In genomic region chr17:46265918-46266618, GRCm38 (mm10) we compare ENCODE assay signal across 8 mouse cellular contexts. TPM values are rescaled to one million over a fixed set of nuclear protein-coding genes. Genes with fewer than 3 reads are reported as not detected.
DNase-seq lines count a peak whose midpoint lies in the region; ATAC-seq and TF ChIP-seq lines count a peak whose summit lies in the region.

No protein-coding gene starts in this region.

- H3K36me3 ChIP-seq in heart, postnatal 0 days (replicated peaks; ENCODE audit: control insufficient read depth, insufficient read depth, low read length): peaks cover 55% of the 10 kb centered on the region
- H3K36me3 ChIP-seq in liver, embryonic 15.5 days (replicated peaks): peaks cover 58% of the 10 kb centered on the region
- peaks cover 65% of the 10 kb centered on the region for H3K36me3 ChIP-seq in neural tube, embryonic 13.5 days

- no peaks in the 10 kb centered on the region for H3K9me3 ChIP-seq in heart, postnatal 0 days (replicated peaks; ENCODE audit: control insufficient read depth, low read length)
- H3K9me3 ChIP-seq in liver, embryonic 15.5 days (replicated peaks): no peaks in the 10 kb centered on the region
- H3K9me3 ChIP-seq in neural tube, embryonic 13.5 days: no peaks in the 10 kb centered on the region

- H3K27me3 ChIP-seq in heart, postnatal 0 days (ENCODE audit: control insufficient read depth, insufficient read depth, low read length): no peaks in the 10 kb centered on the region
- no peaks in the 10 kb centered on the region for H3K27me3 ChIP-seq in liver, embryonic 15.5 days
- no peaks in the 10 kb centered on the region for H3K27me3 ChIP-seq in neural tube, embryonic 13.5 days

- no peak overlapping the region for H3K4me3 ChIP-seq in heart, postnatal 0 days (ENCODE audit: low read depth, low read length)
- no peak overlapping the region for H3K4me3 ChIP-seq in liver, embryonic 15.5 days (replicated peaks)
- H3K4me3 ChIP-seq in neural tube, embryonic 13.5 days: no peak overlapping the region

- no peak overlapping the region for H3K4me2 ChIP-seq in heart, postnatal 0 days (ENCODE audit: low read depth, low read length)
- no peak overlapping the region for H3K4me2 ChIP-seq in liver, embryonic 15.5 days
- no peak overlapping the region for H3K4me2 ChIP-seq in neural tube, embryonic 13.5 days

- no peak for TF ChIP-seq EP300 in heart, postnatal 0 days (IDR thresholded peaks at IDR 0.05; ENCODE audit: low read depth)

- peak; percentile 84 for TF ChIP-seq CTCF in heart, postnatal 0 days (IDR thresholded peaks at IDR 0.05; ENCODE audit: low read depth)

- peak; percentile 68 for ATAC-seq in erythroblast, adult 5-6 weeks (replicated peaks; ENCODE audit: low FRiP score, poor library complexity, severe bottlenecking)
- peak; percentile 68 for ATAC-seq in heart, postnatal 0 days (ENCODE audit: insufficient read depth, low read depth)
- ATAC-seq in liver, embryonic 15.5 days (ENCODE audit: insufficient read depth): peak; percentile 29; the same call in 1 of the 2 replicates
- peak; percentile 49 for ATAC-seq in neural tube, embryonic 13.5 days (ENCODE audit: low read depth)

- DNase-seq in CD4-positive, CD25-positive, alpha-beta regulatory T cell, adult 2 months (ENCODE audit: low read depth, low spot score): peak; percentile 84
- peak; percentile 65 to 70 for DNase-seq in adrenal gland, postnatal 4 days (ENCODE audit: low spot score in 2 of 2)
- peak; percentile 73 for DNase-seq in heart, postnatal 0 days (ENCODE audit: low spot score)
- peak; percentile 69 to 89 for DNase-seq in kidney, postnatal 36 days
- DNase-seq in thymus, postnatal 0 days (ENCODE audit: low spot score): peak; percentile 77

- H3K27ac ChIP-seq in heart, postnatal 0 days (ENCODE audit: low read depth): 0 out of 2 replicates have a peak overlapping the region, but pooled peaks have one; percentile 8
- no peak overlapping the region for H3K27ac ChIP-seq in liver, embryonic 15.5 days (replicated peaks)
- H3K27ac ChIP-seq in neural tube, embryonic 13.5 days (replicated peaks): no peak overlapping the region

- no peak overlapping the region; the same call in 1 of the 2 replicates for H3K9ac ChIP-seq in heart, postnatal 0 days (replicated peaks; ENCODE audit: low read depth, low read length)
- H3K9ac ChIP-seq in liver, embryonic 15.5 days: no peak overlapping the region
- H3K9ac ChIP-seq in neural tube, embryonic 13.5 days: no peak overlapping the region

- WGBS in heart, postnatal 0 days: 16% methylated on average over 14 of the region's 14 CpGs
- 29% methylated on average over 14 of the region's 14 CpGs for WGBS in liver, embryonic 15.5 days (ENCODE audit: insufficient replicate concordance)
- 34% methylated on average over 14 of the region's 14 CpGs for WGBS in neural tube, embryonic 13.5 days

- H3K4me1 ChIP-seq in heart, postnatal 0 days (ENCODE audit: control insufficient read depth, insufficient read depth): 0 out of 2 replicates have a peak, but pooled peaks cover 4% of the 10 kb centered on the region
- peaks cover 8% of the 10 kb centered on the region; the same call in 1 of the 2 replicates for H3K4me1 ChIP-seq in liver, embryonic 15.5 days (replicated peaks)
- no peaks in the 10 kb centered on the region for H3K4me1 ChIP-seq in neural tube, embryonic 13.5 days (replicated peaks)

RNA-seq across cellular contexts. Expression of gene Lrrc73, which starts 12.7 kb away (rescaled TPM):
- 1 to 10 TPM; 6.3 to 7.3 TPM for total RNA-seq in adrenal gland, postnatal 4 days (2021)
- 0.42 TPM in 1 of 2 replicates, not detected in the other for total RNA-seq in erythroblast, adult 5-6 weeks (2015; ENCODE audit: low replicate concordance)
- 0.42 and 1.4 TPM in 2 replicates for total RNA-seq in erythroblast, adult 5-6 weeks (2017; ENCODE audit: low replicate concordance)
- 1.3 and 1.5 TPM in 2 replicates for total RNA-seq in heart, postnatal 0 days (2014; rRNA removed; ENCODE audit: low replicate concordance)
- polyA plus RNA-seq in heart, postnatal 0 days (2015; fragmentation: Nextera tagmentation; extraction: Ambion mirVana): 0.26 and 0.45 TPM in 2 replicates
- 0.08 TPM in 1 of 2 replicates, not detected in the other for polyA plus RNA-seq in liver, embryonic 15.5 days (2015; fragmentation: Nextera tagmentation; extraction: Ambion mirVana)
- 5.2 and 5.8 TPM in 2 replicates for polyA plus RNA-seq in neural tube, embryonic 13.5 days (2015; fragmentation: Nextera tagmentation; extraction: Ambion mirVana)
- 1.1 and 1.2 TPM in 2 replicates for polyA plus RNA-seq in thymus, postnatal 0 days (2015; fragmentation: Nextera tagmentation; extraction: Ambion mirVana)

RNA-seq across cellular contexts. Expression of gene Tjap1, which starts 16.8 kb away (rescaled TPM):
- 10 to 100 TPM; 68.8 to 75.3 TPM for total RNA-seq in adrenal gland, postnatal 4 days (2021)
- total RNA-seq in erythroblast, adult 5-6 weeks (2015; ENCODE audit: low replicate concordance): 4.0 and 23.1 TPM in 2 replicates
- total RNA-seq in erythroblast, adult 5-6 weeks (2017; ENCODE audit: low replicate concordance): 12.3 and 28.2 TPM in 2 replicates
- total RNA-seq in heart, postnatal 0 days (2014; rRNA removed; ENCODE audit: low replicate concordance): 30.1 and 31.9 TPM in 2 replicates
- polyA plus RNA-seq in heart, postnatal 0 days (2015; fragmentation: Nextera tagmentation; extraction: Ambion mirVana): 20.1 and 22.6 TPM in 2 replicates
- 9.8 and 10.5 TPM in 2 replicates for polyA plus RNA-seq in liver, embryonic 15.5 days (2015; fragmentation: Nextera tagmentation; extraction: Ambion mirVana)
- 35.7 and 36.7 TPM in 2 replicates for polyA plus RNA-seq in neural tube, embryonic 13.5 days (2015; fragmentation: Nextera tagmentation; extraction: Ambion mirVana)
- 26.8 and 27.6 TPM in 2 replicates for polyA plus RNA-seq in thymus, postnatal 0 days (2015; fragmentation: Nextera tagmentation; extraction: Ambion mirVana)

RNA-seq across cellular contexts. Expression of gene Yipf3, which starts 18.2 kb away (rescaled TPM):
- 100 to 1,000 TPM; 137 to 139 TPM for total RNA-seq in adrenal gland, postnatal 4 days (2021)
- total RNA-seq in erythroblast, adult 5-6 weeks (2015; ENCODE audit: low replicate concordance): 15.4 and 42.8 TPM in 2 replicates
- 22.7 and 29.7 TPM in 2 replicates for total RNA-seq in erythroblast, adult 5-6 weeks (2017; ENCODE audit: low replicate concordance)
- total RNA-seq in heart, postnatal 0 days (2014; rRNA removed; ENCODE audit: low replicate concordance): 16.0 and 21.3 TPM in 2 replicates
- polyA plus RNA-seq in heart, postnatal 0 days (2015; fragmentation: Nextera tagmentation; extraction: Ambion mirVana): 68.5 and 78.4 TPM in 2 replicates
- 44.2 and 59.9 TPM in 2 replicates for polyA plus RNA-seq in liver, embryonic 15.5 days (2015; fragmentation: Nextera tagmentation; extraction: Ambion mirVana)
- polyA plus RNA-seq in neural tube, embryonic 13.5 days (2015; fragmentation: Nextera tagmentation; extraction: Ambion mirVana): 81.9 and 83.1 TPM in 2 replicates
- 119 and 124 TPM in 2 replicates for polyA plus RNA-seq in thymus, postnatal 0 days (2015; fragmentation: Nextera tagmentation; extraction: Ambion mirVana)

RNA-seq across cellular contexts. Expression of gene Polr1c, which starts 18.2 kb away (rescaled TPM):
- total RNA-seq in adrenal gland, postnatal 4 days (2021): 100 to 1,000 TPM; 101 to 108 TPM
- 14.8 and 18.8 TPM in 2 replicates for total RNA-seq in erythroblast, adult 5-6 weeks (2015; ENCODE audit: low replicate concordance)
- total RNA-seq in erythroblast, adult 5-6 weeks (2017; ENCODE audit: low replicate concordance): 9.6 and 15.1 TPM in 2 replicates
- total RNA-seq in heart, postnatal 0 days (2014; rRNA removed; ENCODE audit: low replicate concordance): 35.7 and 38.3 TPM in 2 replicates
- polyA plus RNA-seq in heart, postnatal 0 days (2015; fragmentation: Nextera tagmentation; extraction: Ambion mirVana): 27.2 TPM in 2 replicates
- 29.0 and 30.6 TPM in 2 replicates for polyA plus RNA-seq in liver, embryonic 15.5 days (2015; fragmentation: Nextera tagmentation; extraction: Ambion mirVana)
- polyA plus RNA-seq in neural tube, embryonic 13.5 days (2015; fragmentation: Nextera tagmentation; extraction: Ambion mirVana): 84.3 and 93.8 TPM in 2 replicates
- 69.4 and 71.2 TPM in 2 replicates for polyA plus RNA-seq in thymus, postnatal 0 days (2015; fragmentation: Nextera tagmentation; extraction: Ambion mirVana)

RNA-seq across cellular contexts. Expression of gene Dlk2, which starts 31.2 kb away (rescaled TPM):
- 1 to 10 TPM in 1 of 2 experiments, under 1 TPM in 1; 0.54 to 1.7 TPM for total RNA-seq in adrenal gland, postnatal 4 days (2021)
- not detected in 2 replicates for total RNA-seq in erythroblast, adult 5-6 weeks (2015; ENCODE audit: low replicate concordance)
- not detected in 2 replicates for total RNA-seq in erythroblast, adult 5-6 weeks (2017; ENCODE audit: low replicate concordance)
- 1.7 TPM in 1 of 2 replicates, not detected in the other for total RNA-seq in heart, postnatal 0 days (2014; rRNA removed; ENCODE audit: low replicate concordance)
- polyA plus RNA-seq in heart, postnatal 0 days (2015; fragmentation: Nextera tagmentation; extraction: Ambion mirVana): 0.16 and 0.43 TPM in 2 replicates
- polyA plus RNA-seq in liver, embryonic 15.5 days (2015; fragmentation: Nextera tagmentation; extraction: Ambion mirVana): 0.24 TPM in 1 of 2 replicates, not detected in the other
- polyA plus RNA-seq in neural tube, embryonic 13.5 days (2015; fragmentation: Nextera tagmentation; extraction: Ambion mirVana): 9.0 and 9.6 TPM in 2 replicates
- 8.1 and 9.6 TPM in 2 replicates for polyA plus RNA-seq in thymus, postnatal 0 days (2015; fragmentation: Nextera tagmentation; extraction: Ambion mirVana)
